13 mouse cellular contexts compared by ENCODE assay signal in genomic region chr2:102128500-102129030, GRCm38 (mm10). TPM values are rescaled to one million over a fixed set of nuclear protein-coding genes. Genes with fewer than 3 reads are reported as not detected.
DNase-seq lines count a peak whose midpoint lies in the region; ATAC-seq lines count a peak whose summit lies in the region.
"Had no signal": no experiment of that assay in that cellular context is flagged by ENCODE, and none has a peak within 500 bp of the region (broad histone marks: within the 10 kb centered on the region; RNA-seq: fewer than 3 reads in every experiment).

No protein-coding gene starts in this region.

- H3K9me3 ChIP-seq in heart, embryonic 12.5 days (replicated peaks) = no peaks in the 10 kb centered on the region
- H3K9me3 ChIP-seq in midbrain, embryonic 10.5 days (replicated peaks) = no peaks in the 10 kb centered on the region
- no peaks in the 10 kb centered on the region for H3K9me3 ChIP-seq in midbrain, embryonic 16.5 days (replicated peaks; ENCODE audit: control insufficient read depth, low read length, poor library complexity, severe bottlenecking)
- no peaks in the 10 kb centered on the region for H3K9me3 ChIP-seq in stomach, embryonic 14.5 days (ENCODE audit: control insufficient read depth, low read depth, low read length)

- no peak overlapping the region for H3K9ac ChIP-seq in heart, embryonic 12.5 days
- H3K9ac ChIP-seq in midbrain, embryonic 16.5 days (ENCODE audit: low read depth, low read length) = no peak overlapping the region
- H3K9ac ChIP-seq in stomach, embryonic 14.5 days (replicated peaks; ENCODE audit: low read depth, low read length) = no peak overlapping the region

- H3K4me3 ChIP-seq in heart, embryonic 12.5 days = no peak overlapping the region
- H3K4me3 ChIP-seq in midbrain, embryonic 10.5 days = no peak overlapping the region
- H3K4me3 ChIP-seq in midbrain, embryonic 16.5 days (ENCODE audit: low read depth, low read length) = no peak overlapping the region
- no peak overlapping the region for H3K4me3 ChIP-seq in stomach, embryonic 14.5 days (ENCODE audit: low read depth, low read length)

- peaks cover 38% of the 10 kb centered on the region for H3K4me1 ChIP-seq in heart, embryonic 12.5 days (replicated peaks)
- H3K4me1 ChIP-seq in midbrain, embryonic 10.5 days = peaks cover 71% of the 10 kb centered on the region
- peaks cover 9% of the 10 kb centered on the region; the same call in 1 of the 2 replicates for H3K4me1 ChIP-seq in midbrain, embryonic 16.5 days (ENCODE audit: control insufficient read depth, insufficient read depth, low read length)
- H3K4me1 ChIP-seq in stomach, embryonic 14.5 days (ENCODE audit: control insufficient read depth, insufficient read depth, low read length) = peaks cover 19% of the 10 kb centered on the region; the same call in 1 of the 2 replicates

- no peaks in the 10 kb centered on the region for H3K27me3 ChIP-seq in heart, embryonic 12.5 days (replicated peaks)
- no peaks in the 10 kb centered on the region for H3K27me3 ChIP-seq in midbrain, embryonic 10.5 days (ENCODE audit: low read depth, poor library complexity, severe bottlenecking)
- H3K27me3 ChIP-seq in midbrain, embryonic 16.5 days (ENCODE audit: control insufficient read depth, insufficient read depth, low read depth, low read length) = no peaks in the 10 kb centered on the region
- H3K27me3 ChIP-seq in stomach, embryonic 14.5 days (ENCODE audit: control insufficient read depth, insufficient read depth, low read length) = no peaks in the 10 kb centered on the region

- 0 out of 2 replicates have a peak overlapping the region, but pooled peaks have one; percentile 31 for H3K27ac ChIP-seq in heart, embryonic 12.5 days (ENCODE audit: poor library complexity, severe bottlenecking)
- 0 out of 2 replicates have a peak overlapping the region, but pooled peaks have one; percentile 46 for H3K27ac ChIP-seq in midbrain, embryonic 10.5 days (replicated peaks)
- H3K27ac ChIP-seq in midbrain, embryonic 16.5 days (ENCODE audit: low read length) = no peak overlapping the region
- H3K27ac ChIP-seq in stomach, embryonic 14.5 days (ENCODE audit: low read length) = peak overlapping the region; percentile 77; the same call in 1 of the 2 replicates

- DNase-seq in heart, postnatal 36 days = no peak
- no peak for DNase-seq in midbrain, embryonic 10.5 days (ENCODE audit: low spot score)
- peak; percentile 44 for DNase-seq in fibroblast of lung, adult 2 months (ENCODE audit: low read depth)
- no peak for DNase-seq in spleen, adult 12 weeks (ENCODE audit: low spot score)
- DNase-seq in layer of hippocampus, adult 18-20 months (ENCODE audit: low spot score in 2 of 2) = no peak
- DNase-seq: cerebellum, adult 8-10 months; gastrocnemius, postnatal 14 days; kidney, postnatal 10 days; spleen, adult 18-20 months; thymus, postnatal 25 days had no signal

- no peaks in the 10 kb centered on the region for H3K36me3 ChIP-seq in heart, embryonic 12.5 days
- H3K36me3 ChIP-seq in midbrain, embryonic 10.5 days = no peaks in the 10 kb centered on the region
- H3K36me3 ChIP-seq in midbrain, embryonic 16.5 days (ENCODE audit: control insufficient read depth, insufficient read depth, low read length) = no peaks in the 10 kb centered on the region
- no peaks in the 10 kb centered on the region for H3K36me3 ChIP-seq in stomach, embryonic 14.5 days (ENCODE audit: control insufficient read depth, insufficient read depth, low read length)

- intact Hi-C loops in heart, postnatal 36 days (cut with DNase I) = loop anchor here (2.0 kb wide), 1 partner anchor 26 kb away; no protein-coding TSS in a partner anchor

- whole genome bisulfite sequencing in heart, embryonic 12.5 days = 63% methylated on average over 14 of the region's 14 CpGs
- 86% methylated on average over 14 of the region's 14 CpGs for WGBS in midbrain, embryonic 10.5 days
- WGBS in midbrain, embryonic 16.5 days = 48% methylated on average over 14 of the region's 14 CpGs
- WGBS in stomach, embryonic 14.5 days = 67% methylated on average over 14 of the region's 14 CpGs

- no peak overlapping the region for H3K4me2 ChIP-seq in heart, embryonic 12.5 days
- no peak overlapping the region for H3K4me2 ChIP-seq in midbrain, embryonic 16.5 days (ENCODE audit: low read length)
- H3K4me2 ChIP-seq in stomach, embryonic 14.5 days (replicated peaks; ENCODE audit: low read depth, low read length) = no peak overlapping the region

- no peak for ATAC-seq in heart, embryonic 12.5 days (ENCODE audit: insufficient number of reproducible peaks, low FRiP score)
- no peak for ATAC-seq in midbrain, embryonic 16.5 days
- ATAC-seq in stomach, embryonic 14.5 days (ENCODE audit: insufficient number of reproducible peaks, insufficient read depth, low FRiP score, low read depth) = no peak

RNA-seq across cellular contexts. Expression of gene Ldlrad3, which starts 57.6 kb away (rescaled TPM):
- polyA plus RNA-seq in heart, embryonic 12.5 days (2016; fragmentation: Nextera tagmentation; extraction: Ambion mirVana) = 20.2 and 23.0 TPM in 2 replicates
- 1 to 10 TPM; 3.8 to 4.4 TPM for total RNA-seq in heart, postnatal 36 days (2021)
- polyA plus RNA-seq in midbrain, embryonic 10.5 days (2016; fragmentation: Nextera tagmentation; extraction: Ambion mirVana) = 55.8 and 64.8 TPM in 2 replicates
- polyA plus RNA-seq in midbrain, embryonic 16.5 days (2015; fragmentation: Nextera tagmentation; extraction: Ambion mirVana) = 26.6 and 30.1 TPM in 2 replicates
- polyA plus RNA-seq in stomach, embryonic 14.5 days (2014; fragmentation: Nextera tagmentation; extraction: Ambion mirVana) = 52.0 and 52.3 TPM in 2 replicates
- total RNA-seq in layer of hippocampus, adult 18-20 months (2021) = 1 to 10 TPM; 8.8 to 9.8 TPM
